Mouse (Mus musculus) urinary bladder, postnatal 25 days (tissue): ENCODE data around the gene Itgb2.

Experiments used
- DNase-seq: peaks from one replicate; pipeline ENCODE4 v3.0.0; 2022; ENCODE audit warnings: low spot score

Itgb2 gene

DNA sequence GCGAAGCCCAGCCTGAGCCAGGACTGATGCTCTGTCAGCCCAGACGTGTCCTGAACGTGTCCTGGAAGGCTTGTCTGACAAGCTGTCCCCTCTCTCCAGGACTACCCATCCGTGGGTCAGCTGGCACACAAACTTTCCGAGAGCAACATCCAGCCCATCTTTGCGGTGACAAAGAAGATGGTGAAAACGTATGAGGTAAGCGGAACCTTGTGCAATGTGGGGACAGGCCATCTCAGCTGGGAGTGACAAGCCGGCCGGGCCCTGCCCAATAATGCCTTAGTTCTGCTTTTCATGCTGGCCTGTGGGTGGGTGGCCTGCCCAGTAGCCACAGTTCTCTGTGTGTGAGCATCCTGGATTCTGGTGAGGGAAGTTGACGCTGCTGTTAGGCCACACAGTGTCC, 20.8 kb downstream of the Itgb2 start:
- DNase-seq, result no peak

GRCm38 (mm10) chr10:77552162-77552561, 22.1 kb downstream of the Itgb2 start:
- no peak for DNase-seq

DNA sequence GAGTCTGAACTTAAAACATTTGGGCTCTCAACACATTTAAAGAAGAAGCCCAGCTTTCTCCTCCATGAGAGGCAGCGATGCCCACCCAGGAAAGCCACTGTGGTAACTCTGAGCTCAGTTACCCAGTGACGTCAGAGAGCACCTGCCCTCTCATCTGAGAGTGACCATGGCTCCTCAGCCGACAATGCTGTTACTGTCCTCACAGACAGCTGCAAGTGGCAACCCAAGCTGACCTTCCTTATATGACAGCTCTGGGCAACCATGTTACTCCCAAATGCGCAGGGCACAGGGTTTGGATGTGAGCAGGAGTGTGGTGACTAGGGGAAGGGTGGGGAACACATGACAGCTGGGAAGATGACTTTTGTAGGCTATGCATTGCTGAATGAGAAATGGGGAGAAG, 23.2 kb downstream of the Itgb2 start:
- no peak for DNase-seq

- no peak for DNase-seq
Measured at GRCm38 (mm10) chr10:77554918-77555317, 24.9 kb downstream of the Itgb2 start.

- DNase-seq, result no peak
Measured at GRCm38 (mm10) chr10:77556631-77557030, 26.6 kb downstream of the Itgb2 start.

DNA sequence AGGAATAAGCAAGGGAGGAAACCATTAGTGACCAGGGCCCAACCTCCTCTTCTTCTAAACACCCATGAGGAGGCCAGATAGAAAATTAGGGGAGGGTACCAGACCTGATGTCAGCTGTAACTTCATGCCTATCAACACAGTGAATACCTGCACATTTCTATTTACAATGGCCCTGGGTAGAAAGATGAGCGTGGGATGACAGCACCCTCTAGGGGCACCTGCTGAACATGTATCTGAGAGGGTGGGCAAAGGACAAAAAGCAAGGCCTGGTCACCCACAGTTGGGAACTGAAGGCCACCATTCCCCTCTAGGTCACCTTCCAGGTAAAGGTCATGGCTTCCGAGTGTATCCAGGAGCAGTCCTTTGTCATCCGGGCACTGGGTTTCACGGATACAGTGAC, 27.6 kb downstream of the Itgb2 start:
- DNase-seq, result no peak

- DNase-seq, result no peak
Measured at GRCm38 (mm10) chr10:77560090-77560489, 30.0 kb downstream of the Itgb2 start.

DNA sequence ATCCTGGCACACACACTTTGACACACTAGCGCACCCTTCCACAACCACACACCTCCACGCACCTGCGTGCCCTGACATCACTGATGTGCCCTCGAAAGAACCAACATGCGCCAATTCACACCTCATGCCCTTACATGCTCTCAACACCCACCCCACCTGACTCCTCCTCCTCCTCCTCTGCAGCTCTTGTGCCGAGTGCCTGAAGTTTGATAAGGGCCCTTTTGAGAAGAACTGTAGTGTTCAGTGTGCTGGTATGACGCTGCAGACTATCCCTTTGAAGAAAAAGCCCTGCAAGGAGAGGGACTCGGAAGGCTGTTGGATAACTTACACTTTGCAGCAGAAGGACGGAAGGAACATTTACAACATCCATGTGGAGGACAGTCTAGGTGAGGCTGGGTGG, 30.8 kb downstream of the Itgb2 start:
- no peak for DNase-seq

DNA sequence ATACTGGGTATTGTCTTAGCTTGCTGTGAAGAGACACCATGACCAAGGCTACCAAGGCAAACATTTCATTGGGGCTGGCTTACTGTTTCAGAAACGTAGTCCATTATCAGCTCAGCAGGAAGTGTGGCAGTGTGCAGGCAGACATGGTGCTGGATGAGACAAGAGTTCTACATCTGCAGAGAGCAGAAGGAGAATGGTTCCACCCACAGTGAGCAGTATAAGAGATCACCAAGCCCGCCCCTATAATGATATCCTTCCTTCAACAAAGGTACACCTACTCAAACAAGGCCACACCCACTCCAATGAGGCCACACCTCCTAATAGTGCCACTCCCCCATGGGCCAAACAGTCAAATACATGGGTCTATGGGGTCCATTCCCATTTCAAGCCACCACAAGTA, 31.5 kb downstream of the Itgb2 start:
- no peak for DNase-seq

DNA sequence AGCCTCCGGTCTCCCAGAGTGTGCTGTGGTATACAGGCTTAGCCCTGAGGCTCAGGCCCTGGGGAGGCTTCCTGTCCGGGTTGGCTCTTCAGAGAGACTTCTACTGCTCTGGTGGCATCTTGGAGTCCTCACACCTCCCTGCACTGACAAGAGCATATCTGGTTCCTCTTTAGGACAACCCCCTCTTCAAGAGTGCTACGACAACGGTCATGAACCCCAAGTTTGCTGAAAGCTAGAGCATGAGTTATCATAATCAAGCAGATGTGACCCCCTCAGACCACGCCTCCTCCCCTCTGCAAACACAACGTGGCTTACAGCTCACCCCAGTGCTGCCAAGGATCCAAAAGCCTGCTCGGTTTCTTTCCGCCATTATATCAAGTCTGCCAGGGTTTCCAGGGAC, 35.0 kb downstream of the Itgb2 start:
- no peak for DNase-seq

DNA sequence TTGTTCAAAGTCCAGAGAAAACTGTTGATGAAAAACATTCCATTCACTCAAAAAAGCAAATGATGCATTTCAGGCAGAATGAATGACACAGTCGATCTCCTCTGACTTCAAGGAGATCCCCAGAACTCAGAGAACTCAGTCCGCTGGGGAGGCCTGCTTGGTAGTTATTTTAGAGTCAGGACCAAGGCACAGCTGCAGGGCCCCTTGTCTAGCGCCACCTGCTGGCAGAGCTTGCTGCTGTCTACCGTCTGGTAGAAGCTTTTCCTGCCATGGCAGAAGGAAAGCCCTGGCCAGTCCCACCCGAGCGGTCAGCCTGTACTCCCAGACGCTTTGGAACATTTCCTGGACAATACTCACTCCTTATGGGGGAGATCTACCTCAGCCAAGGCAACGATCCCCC, 36.6 kb downstream of the Itgb2 start:
- DNase-seq, result peak; percentile 85

- no peak for DNase-seq
Measured at GRCm38 (mm10) chr10:77569481-77569880, 39.4 kb downstream of the Itgb2 start.

DNA sequence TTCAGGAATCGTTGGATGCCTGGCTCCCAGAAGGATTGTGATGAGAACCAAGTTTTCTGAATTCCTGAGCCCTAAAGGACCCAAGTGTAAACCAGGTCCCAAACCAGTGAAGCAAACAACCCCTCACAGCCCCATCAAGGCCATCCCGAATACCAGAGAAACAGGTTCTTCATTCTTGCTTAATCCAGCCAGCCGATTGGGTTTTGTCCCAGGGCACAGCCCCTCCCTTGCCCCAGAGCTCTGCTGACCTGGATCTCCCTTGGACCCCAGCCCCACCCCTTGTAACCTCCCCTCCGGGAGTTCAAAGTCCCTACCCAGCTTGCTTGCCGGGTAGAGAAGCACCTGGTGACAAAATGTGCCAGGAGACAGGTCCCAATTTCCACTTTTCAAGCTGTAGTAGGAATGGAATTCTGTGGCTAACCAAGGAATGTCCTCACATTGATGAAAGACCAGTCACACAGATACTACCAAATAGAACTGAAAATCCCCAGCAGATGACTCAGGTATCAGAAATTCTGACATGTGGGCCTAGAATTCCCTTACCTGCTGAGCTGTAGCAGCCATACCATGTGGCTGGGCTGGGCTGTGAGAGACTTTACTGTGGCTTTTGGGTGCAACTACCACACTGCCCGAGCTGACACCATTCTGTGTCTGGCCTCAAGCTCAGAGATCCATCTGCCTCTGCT, 40.1 kb downstream of the Itgb2 start:
- no peak for DNase-seq

GRCm38 (mm10) chr10:77572225-77572624, 42.2 kb downstream of the Itgb2 start:
- DNase-seq, result no peak

GRCm38 (mm10) chr10:77573162-77573561, 43.1 kb downstream of the Itgb2 start:
- DNase-seq, result no peak

DNA sequence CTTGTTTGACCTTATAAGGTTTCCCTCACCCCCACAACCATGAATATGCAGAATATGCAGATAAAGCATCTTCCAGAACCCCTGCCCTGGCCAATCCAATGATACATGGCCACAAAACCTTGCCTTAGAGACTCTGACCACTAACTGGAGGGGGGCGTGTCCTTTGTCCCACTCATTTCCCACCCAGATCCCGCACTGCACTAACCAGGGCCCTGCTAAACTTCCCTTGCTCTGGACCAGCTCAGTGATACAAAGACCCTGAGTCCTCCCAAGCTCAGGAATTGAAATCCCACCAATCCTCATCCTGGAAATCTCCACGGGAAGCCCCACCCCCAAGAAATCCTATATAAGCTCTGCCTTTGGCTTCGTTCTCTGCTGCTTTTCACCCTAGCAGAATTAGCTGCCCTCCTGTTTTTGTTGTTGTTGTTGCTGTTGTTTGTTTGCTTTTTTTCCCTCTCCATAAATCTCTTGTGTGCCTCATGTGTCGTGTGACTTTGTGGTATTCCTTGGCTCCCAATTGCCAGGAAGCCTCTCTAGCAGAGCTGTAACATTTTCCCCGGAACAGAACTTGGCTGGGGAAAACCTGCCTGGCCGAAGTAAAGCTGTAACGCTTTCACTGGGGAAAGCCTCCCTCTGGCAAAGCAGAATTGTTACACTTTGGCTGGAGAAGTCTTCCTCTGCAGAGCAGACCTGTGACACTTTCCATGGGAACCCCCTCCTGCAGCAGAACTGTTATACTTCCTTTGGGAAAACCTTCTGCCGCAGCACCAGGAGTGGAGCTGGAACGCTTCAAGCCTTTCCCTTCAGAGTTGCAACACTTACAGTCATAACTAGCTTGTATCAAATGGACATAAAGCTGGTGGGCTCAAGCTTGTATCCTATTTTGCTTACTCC, 50.2 kb downstream of the Itgb2 start:
- no peak for DNase-seq

DNA sequence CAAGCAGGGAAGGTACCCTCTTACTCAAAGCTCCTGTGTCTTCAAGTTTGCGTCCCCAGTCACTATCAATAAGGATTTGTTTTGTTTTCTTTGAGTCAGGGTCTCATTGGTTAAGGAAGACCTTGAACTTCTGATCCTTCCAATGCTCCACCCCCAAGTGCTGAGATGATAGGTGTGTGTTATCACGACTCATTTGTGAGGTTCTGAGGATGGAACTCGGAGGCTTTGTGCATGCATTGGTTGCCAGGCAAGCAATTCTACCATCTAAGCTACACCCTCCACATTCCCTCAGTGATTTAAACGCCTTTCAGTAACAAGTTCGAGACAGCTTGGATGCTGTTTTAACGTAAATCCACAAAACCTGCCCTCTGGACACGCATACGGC, 51.0 kb downstream of the Itgb2 start:
- no peak for DNase-seq

- DNase-seq, result peak; percentile 94
Measured at GRCm38 (mm10) chr10:77581408-77582284, 51.6 kb downstream of the Itgb2 start, which contains the start of gene Pttg1ip. Gene Pttg1ip (plus strand): TSS chr10:77581720.

DNA sequence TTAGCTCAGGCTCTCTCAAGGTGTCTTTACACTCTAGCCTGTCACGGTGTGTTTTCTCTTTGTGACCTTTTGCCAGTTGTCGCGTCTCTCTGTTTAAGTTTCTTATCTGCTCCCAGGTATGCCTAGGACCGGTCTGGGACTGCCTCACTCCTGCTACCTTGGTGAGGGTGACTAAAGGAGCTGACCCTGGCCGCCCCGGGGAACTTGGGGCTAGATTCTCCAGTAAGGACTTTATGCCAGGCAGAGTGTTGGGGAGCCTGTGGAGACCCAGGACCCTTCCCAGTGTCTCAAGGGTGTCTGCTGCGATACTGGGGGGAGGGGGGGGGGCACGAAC, 52.2 kb downstream of the Itgb2 start:
- DNase-seq, result no peak

GRCm38 (mm10) chr10:77583795-77584422, 53.9 kb downstream of the Itgb2 start:
- no peak for DNase-seq

- DNase-seq, result no peak
Measured at GRCm38 (mm10) chr10:77586637-77587036, 56.6 kb downstream of the Itgb2 start.
